Mouse (Mus musculus) cerebellum, adult 8-10 months (tissue): Measurements from ENCODE around the gene Fgfbp1.

ENCODE experiments used
- DNase-seq: peaks from one replicate; pipeline ENCODE4 v3.0.0; 2022

Gene Fgfbp1

DNA sequence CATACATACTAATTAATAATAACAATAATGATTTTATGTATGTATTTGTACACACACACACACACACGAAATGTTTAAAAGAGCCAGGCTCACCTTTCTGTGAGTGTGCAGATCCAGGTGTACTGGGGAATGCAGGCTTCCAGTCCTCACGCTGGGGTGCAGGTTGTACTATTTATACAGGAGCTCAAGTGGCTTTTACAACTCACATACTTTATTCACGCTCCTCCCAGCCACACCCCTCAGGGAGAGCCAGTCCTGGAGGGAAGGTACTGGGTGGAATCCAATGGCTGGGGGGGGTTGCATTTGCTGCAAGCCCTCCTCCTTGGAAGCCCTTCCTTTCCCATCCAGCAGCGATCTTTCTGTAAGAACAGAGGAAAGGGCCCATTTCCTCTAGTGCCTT, at the start of gene Fgfbp1:
Fgfbp1 (minus strand) TSS at position 160 of the 400 bp plus-strand sequence.
- no peak for DNase-seq

DNA sequence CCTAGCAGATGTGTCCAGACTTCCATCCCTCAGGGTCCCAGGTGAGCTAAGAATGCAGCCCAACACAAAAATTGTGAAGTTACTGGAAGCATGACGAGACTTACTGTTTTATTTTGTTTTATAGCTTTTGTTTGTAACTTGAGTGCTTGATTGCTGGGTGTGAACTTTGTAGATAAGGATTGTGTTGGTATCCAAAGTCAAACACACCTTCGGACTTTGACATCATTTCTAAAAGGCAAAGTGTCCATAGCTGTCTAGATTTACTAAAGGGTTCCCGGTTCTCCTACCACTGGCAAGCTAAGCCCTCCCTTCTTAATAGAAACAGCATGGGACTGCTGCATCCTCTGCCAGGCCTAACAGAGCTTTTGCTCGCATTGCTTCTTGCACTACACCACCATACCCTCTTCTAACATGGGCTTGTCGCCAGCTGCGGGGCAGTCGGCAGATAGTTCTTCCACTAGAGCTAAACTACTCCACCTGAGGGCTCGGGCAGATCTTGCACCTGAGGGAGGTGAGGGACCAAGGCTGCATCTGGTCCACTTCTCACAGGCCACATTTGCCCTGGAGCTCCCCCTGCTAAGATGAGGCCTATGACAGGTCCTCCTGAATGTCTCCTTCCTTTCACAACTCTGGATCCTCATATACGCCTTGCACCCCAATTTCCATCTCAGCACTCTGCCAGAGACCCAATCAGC, 16.9 kb upstream of the Fgfbp1 start:
- DNase-seq, result no peak

DNA sequence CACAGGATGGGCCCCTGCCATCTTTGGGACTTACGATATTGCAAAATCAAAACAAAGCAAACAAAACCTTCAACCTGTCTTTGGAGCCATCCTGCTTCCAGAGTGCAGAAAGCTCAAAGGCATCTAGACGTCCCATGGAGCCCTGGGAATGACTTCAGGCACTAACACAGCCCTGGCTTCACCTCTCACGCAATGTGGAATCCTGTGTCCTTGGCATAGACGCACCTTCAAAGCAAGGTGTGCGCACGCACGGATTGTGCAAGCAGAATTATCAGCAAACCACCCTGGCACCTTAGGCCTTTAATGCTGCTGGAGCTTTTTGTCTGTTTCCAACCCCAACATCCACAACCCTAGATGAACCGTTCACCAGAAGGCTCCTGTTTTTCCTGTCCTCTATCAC, 16.0 kb upstream of the Fgfbp1 start:
- DNase-seq, result no peak

DNA sequence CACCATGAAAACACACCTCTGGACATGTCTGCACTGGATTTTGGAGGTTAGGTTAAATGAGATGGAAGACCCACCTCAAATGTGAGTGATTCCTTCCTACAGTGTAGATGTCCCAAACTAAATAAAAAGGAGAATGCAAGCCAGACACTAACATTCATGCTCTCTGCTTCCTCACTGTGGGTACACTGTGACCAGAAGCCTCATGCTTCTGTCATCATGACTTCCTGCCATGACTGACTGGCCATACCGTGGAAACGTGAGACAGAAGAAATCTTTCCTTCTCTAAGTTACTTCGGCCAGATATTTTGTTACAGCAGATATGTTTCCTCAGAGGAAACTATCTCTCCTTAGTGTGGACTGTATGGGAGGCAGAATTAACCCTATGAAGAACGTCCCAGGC, 14.6 kb upstream of the Fgfbp1 start:
- no peak for DNase-seq

DNA sequence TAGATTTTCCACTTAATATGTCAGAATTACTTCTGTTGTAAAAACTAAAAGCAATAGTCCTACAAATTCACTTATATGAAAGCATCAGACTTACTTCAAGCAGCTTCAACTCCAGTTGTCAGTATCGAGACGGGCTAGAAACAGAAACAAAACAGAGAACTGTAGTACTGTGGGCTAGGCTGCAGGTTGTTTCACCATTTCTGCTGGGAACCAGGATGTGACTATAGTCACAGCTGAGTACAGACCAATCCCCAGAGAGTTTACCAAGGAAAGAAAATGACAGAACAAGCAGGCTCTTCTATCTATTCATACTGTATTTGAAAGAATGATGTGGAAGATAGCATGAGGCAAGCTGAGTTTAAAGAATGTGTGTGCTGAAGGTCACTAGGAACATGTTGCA, 13.4 kb upstream of the Fgfbp1 start:
- DNase-seq, result no peak

- peak; percentile 37 for DNase-seq
Measured at GRCm38 (mm10) chr5:43990316-43990715, 8.7 kb upstream of the Fgfbp1 start.

- no peak for DNase-seq
Measured at GRCm38 (mm10) chr5:43989017-43989416, 7.4 kb upstream of the Fgfbp1 start.

GRCm38 (mm10) chr5:43986212-43986611, 4.6 kb upstream of the Fgfbp1 start:
- DNase-seq, result no peak

GRCm38 (mm10) chr5:43982896-43983295, 1.3 kb upstream of the Fgfbp1 start:
- no peak for DNase-seq

GRCm38 (mm10) chr5:43980397-43980796, 1.2 kb downstream of the Fgfbp1 start:
- no peak for DNase-seq

GRCm38 (mm10) chr5:43976821-43977561, 4.6 kb downstream of the Fgfbp1 start:
- no peak for DNase-seq

DNA sequence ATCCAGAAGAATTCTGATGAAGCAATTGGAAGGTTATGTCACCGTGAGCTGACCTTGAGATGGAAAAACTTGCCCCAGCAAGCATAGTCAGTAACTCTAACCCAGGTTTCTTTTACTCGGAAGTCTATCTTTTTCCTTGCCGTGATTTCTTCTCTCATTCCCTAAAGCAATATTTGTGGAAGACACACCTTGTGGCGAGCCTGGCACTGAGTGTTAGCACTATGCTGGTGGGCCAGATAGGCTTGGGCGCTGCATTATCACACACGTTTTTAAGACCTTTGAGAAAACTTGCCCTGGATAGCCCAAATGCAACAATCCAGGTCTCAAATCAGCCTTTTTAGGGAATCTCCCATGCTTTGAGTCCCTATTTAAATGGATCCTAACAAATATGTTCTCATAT, 7.4 kb downstream of the Fgfbp1 start:
- no peak for DNase-seq

DNA sequence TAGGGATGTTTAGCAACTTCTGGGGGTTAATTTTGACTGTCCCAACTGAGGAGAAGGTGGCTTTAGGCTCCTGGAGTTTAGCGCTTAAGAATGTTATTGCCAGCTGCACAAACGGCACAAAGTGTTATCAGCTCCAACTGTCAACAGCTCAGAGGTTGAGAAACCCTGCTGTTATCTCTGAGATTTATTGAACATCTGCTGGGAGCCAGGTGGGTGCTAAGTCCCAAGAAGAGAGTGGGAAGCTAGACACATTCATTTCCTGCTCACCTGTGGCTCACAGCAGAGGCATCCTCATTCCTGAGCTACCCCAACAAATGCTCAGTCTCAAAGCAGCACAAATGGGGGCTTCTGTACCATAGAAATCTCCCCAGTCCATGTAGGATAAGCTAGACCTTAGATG, 10.4 kb downstream of the Fgfbp1 start:
- DNase-seq, result no peak

DNA sequence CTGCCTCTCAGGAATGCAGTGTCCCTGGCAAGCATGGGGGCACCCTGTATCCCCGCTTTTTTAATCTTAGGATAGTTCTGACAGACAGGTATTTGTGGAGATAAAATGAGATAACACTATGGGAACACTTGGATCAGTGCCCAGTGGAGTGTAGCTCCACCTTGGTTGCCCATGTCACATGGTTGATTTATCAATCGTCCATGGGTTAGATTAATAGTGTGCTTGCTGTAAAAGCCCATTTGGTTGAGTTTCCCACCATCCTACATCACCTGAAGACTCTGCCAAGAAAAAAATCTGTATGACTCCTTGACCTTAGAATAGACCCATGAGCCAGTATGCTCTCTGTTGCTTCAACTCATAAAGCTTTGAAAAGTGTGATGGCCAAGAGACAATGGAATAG, 11.0 kb downstream of the Fgfbp1 start:
- DNase-seq, result no peak

GRCm38 (mm10) chr5:43968634-43969033, 12.9 kb downstream of the Fgfbp1 start:
- no peak for DNase-seq

DNA sequence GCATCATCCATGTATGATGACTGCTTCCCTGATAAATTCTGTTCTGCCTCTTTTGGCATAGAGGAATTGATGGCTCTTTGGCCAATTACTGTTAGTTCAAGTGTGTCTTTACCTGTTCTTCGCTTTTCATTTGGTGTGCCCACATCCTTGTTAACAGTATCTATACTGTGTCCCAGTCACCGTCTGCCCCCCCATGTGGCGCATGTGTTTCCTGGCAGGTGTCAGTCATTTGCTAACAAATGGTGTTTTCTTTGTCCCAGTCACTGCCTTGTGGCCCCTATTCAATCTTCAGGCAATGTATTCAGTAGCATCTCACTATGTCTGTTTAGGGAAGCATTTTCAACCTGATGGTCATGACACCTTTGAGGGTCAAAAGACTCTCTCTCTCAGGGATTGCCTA, 20.5 kb downstream of the Fgfbp1 start:
- DNase-seq, result no peak

GRCm38 (mm10) chr5:43959884-43960440, 21.6 kb downstream of the Fgfbp1 start:
- DNase-seq, result no peak

- no peak for DNase-seq
Measured at GRCm38 (mm10) chr5:43953241-43953640, 28.3 kb downstream of the Fgfbp1 start.

DNA sequence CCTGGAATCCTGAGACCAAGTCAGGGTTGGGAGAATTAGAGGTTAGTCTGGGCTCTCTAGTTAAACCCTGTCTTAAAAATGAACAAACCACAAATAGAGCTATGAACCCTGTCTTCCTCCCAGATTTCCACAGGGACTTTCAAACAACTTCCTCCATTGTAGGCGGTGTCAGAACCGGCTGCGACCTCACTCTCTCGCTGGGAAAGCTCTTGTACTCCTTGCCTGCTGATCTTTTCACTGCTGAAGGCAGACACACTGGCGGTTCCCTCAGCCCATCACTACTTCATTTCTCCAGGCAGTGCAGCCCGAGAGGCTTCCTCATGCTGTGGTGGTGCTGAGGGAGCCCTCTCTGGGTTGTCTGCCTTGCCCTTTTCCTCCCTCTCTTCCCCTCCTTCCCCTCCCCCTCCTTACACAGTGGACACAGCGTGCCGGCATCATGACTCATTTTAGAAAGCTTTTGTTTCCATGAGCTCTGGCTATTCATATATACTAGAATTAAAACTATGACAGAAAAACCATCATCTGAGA, 32.8 kb downstream of the Fgfbp1 start:
- no peak for DNase-seq

GRCm38 (mm10) chr5:43948111-43948743, 33.4 kb downstream of the Fgfbp1 start:
- DNase-seq, result no peak

- no peak for DNase-seq
Measured at GRCm38 (mm10) chr5:43947330-43947977, 34.1 kb downstream of the Fgfbp1 start.

- no peak for DNase-seq
Measured at GRCm38 (mm10) chr5:43933269-43933668, 48.3 kb downstream of the Fgfbp1 start.
